Mouse (Mus musculus): ENCODE results near the gene Nav2.

- TF ChIP-seq POLR2AphosphoS5 (IDR thresholded peaks at IDR 0.05; ENCODE audit: insufficient replicate concordance, low read depth, low read length) (no peak), CTCF (IDR thresholded peaks at IDR 0.05; ENCODE audit: low read depth, low read length) (no peak), GATA1 (IDR thresholded peaks at IDR 0.05; ENCODE audit: borderline replicate concordance, low read length) (no peak), TAL1 (conservative IDR thresholded peaks at IDR 0.05; ENCODE audit: low read depth, low read length) (no peak), GATA2 (IDR thresholded peaks at IDR 0.05; ENCODE audit: borderline replicate concordance, low read depth, low read length) (no peak)
Observed at GRCm38 (mm10) chr7:49452274-49452673, 543.8 kb downstream of the Nav2 start.
